Mouse (Mus musculus): ENCODE data around the gene Haao.
A peak's percentile ranks its signal among the peaks of the same experiment; 100 is the strongest.

The Haao gene

GRCm38 (mm10) chr17:83847815-83848214 is at the start of gene Haao:
Gene Haao (minus strand): TSS chr17:83847963.
- DNase-seq (ENCODE audit: low spot score): no peak

GRCm38 (mm10) chr17:83897361-83897799 is 49.6 kb upstream of the Haao start:
- DNase-seq (ENCODE audit: low spot score): no peak

- no peak for DNase-seq (ENCODE audit: low spot score)
Measured at GRCm38 (mm10) chr17:83896723-83897122, 49.0 kb upstream of the Haao start.

- no peak for DNase-seq (ENCODE audit: low spot score)
Measured at GRCm38 (mm10) chr17:83895321-83895770, 47.6 kb upstream of the Haao start.

GRCm38 (mm10) chr17:83893134-83893533 is 45.4 kb upstream of the Haao start:
- no peak for DNase-seq (ENCODE audit: low spot score)

- no peak for DNase-seq (ENCODE audit: low spot score)
Measured at GRCm38 (mm10) chr17:83891864-83892263, 44.1 kb upstream of the Haao start.

- no peak for DNase-seq (ENCODE audit: low spot score)
Measured at GRCm38 (mm10) chr17:83890373-83890696, 42.6 kb upstream of the Haao start.

- DNase-seq (ENCODE audit: low spot score): peak; percentile 76
Measured at GRCm38 (mm10) chr17:83889691-83890372, 42.1 kb upstream of the Haao start.

- DNase-seq (ENCODE audit: low spot score): no peak
Measured at GRCm38 (mm10) chr17:83889329-83889690, 41.5 kb upstream of the Haao start.

GRCm38 (mm10) chr17:83887241-83887640 is 39.5 kb upstream of the Haao start:
- no peak for DNase-seq (ENCODE audit: low spot score)

GRCm38 (mm10) chr17:83886395-83886794 is 38.6 kb upstream of the Haao start:
- DNase-seq (ENCODE audit: low spot score): no peak

GRCm38 (mm10) chr17:83885750-83886149 is 38.0 kb upstream of the Haao start:
- no peak for DNase-seq (ENCODE audit: low spot score)

- no peak for DNase-seq (ENCODE audit: low spot score)
Measured at GRCm38 (mm10) chr17:83885021-83885582, 37.3 kb upstream of the Haao start.

GRCm38 (mm10) chr17:83882788-83883187 is 35.0 kb upstream of the Haao start:
- no peak for DNase-seq (ENCODE audit: low spot score)

GRCm38 (mm10) chr17:83881071-83881470 is 33.3 kb upstream of the Haao start:
- DNase-seq (ENCODE audit: low spot score): no peak

- DNase-seq (ENCODE audit: low spot score): no peak
Measured at GRCm38 (mm10) chr17:83880174-83880710, 32.5 kb upstream of the Haao start.

GRCm38 (mm10) chr17:83879631-83880030 is 31.9 kb upstream of the Haao start:
- DNase-seq (ENCODE audit: low spot score): no peak

GRCm38 (mm10) chr17:83874610-83875009 is 26.8 kb upstream of the Haao start:
- DNase-seq (ENCODE audit: low spot score): no peak

- DNase-seq (ENCODE audit: low spot score): peak; percentile 46
Measured at GRCm38 (mm10) chr17:83873363-83874141, 25.8 kb upstream of the Haao start.

- peak; percentile 59 for DNase-seq (ENCODE audit: low spot score)
Measured at GRCm38 (mm10) chr17:83872806-83873348, 25.1 kb upstream of the Haao start.

- DNase-seq (ENCODE audit: low spot score): no peak
Measured at GRCm38 (mm10) chr17:83871354-83871753, 23.6 kb upstream of the Haao start.

GRCm38 (mm10) chr17:83870385-83870784 is 22.6 kb upstream of the Haao start:
- DNase-seq (ENCODE audit: low spot score): no peak

- no peak for DNase-seq (ENCODE audit: low spot score)
Measured at GRCm38 (mm10) chr17:83866582-83866981, 18.8 kb upstream of the Haao start.
